Mouse (Mus musculus) lung, postnatal 0 days (tissue): ENCODE measurements at regions not wholly inside any gene's neighbourhood (a gene's known extent, or its start where the extent isn't known, plus 50 kb on each side); places are given as distances from the start of the nearest gene placed in this dataset.

ENCODE experiments used
- CTCF ChIP-seq: IDR thresholded peaks from 2 replicates; pipeline ENCODE4 v1.5.1; 2016; ENCODE audit warnings: antibody characterized with exemption, mild to moderate bottlenecking
- EP300 ChIP-seq: IDR thresholded peaks from 2 replicates; pipeline ENCODE4 v1.6.1; 2016; ENCODE audit warnings: antibody characterized with exemption, mild to moderate bottlenecking, control low read depth

DNA sequence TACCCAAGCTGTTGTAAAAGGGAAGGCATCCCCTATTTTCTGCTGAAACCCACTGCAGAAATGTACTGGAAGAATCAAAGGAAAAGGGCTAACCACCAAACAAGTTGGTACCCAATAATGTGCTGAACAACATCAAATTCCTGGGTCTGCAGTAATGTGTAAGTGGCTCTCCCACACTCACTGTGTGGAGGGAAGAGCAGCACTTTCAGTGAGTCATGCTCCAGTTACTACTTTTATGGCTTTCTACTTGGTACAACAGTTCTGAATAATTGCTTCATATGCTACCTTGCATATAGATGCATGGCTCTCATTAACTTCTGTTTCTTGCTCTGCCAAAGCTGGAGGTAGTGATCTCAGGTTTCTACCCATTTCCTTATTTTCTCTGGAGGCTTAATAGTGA, 427.8 kb downstream of the 1700129C05Rik start:
- TF ChIP-seq EP300 (no peak), CTCF (no peak)
